Mouse (Mus musculus) midbrain, embryonic 14.5 days (tissue): ENCODE measurements around the gene Cxcl16. TPM values are rescaled to one million over a fixed set of nuclear protein-coding genes. Genes with fewer than 3 reads are reported as not detected.

ENCODE experiments used
- ATAC-seq: fragments of 200-750 bp; cut with Nextera tagmentation; 2 replicates; pipeline ENCODE4 v1.8.0; 2017; ENCODE audit warnings: moderate number of reproducible peaks, moderate library complexity; ENCODE audit not compliant: low FRiP score, low TSS enrichment
- DNase-seq: peaks from one replicate; pipeline ENCODE4 v3.0.0-alpha.2; 2015
- H3K27ac ChIP-seq: fragments of 300-500 bp; sonication (generic); replicated peaks from 2 replicates; pipeline ENCODE4 v1.5.1; 2014; ENCODE audit warnings: mild to moderate bottlenecking, low read depth, low read length, moderate library complexity
- H3K27me3 ChIP-seq: fragments of 300-500 bp; sonication (generic); 2 replicates; pipeline ENCODE4 v1.6.1; 2014; ENCODE audit warnings: low read length, control low read depth, mixed read lengths; ENCODE audit not compliant: control insufficient read depth, insufficient read depth
- H3K36me3 ChIP-seq: fragments of 300-500 bp; sonication (generic); 2 replicates; pipeline ENCODE4 v1.6.1; 2014; ENCODE audit warnings: low read length, control low read depth; ENCODE audit not compliant: control insufficient read depth, insufficient read depth
- H3K4me1 ChIP-seq: fragments of 300-500 bp; sonication (generic); 2 replicates; pipeline ENCODE4 v1.6.1; 2014; ENCODE audit warnings: mild to moderate bottlenecking, antibody characterized with exemption, low read length, control low read depth; ENCODE audit not compliant: control insufficient read depth, insufficient read depth
- H3K4me2 ChIP-seq: fragments of 300-500 bp; sonication (generic); 2 replicates; pipeline ENCODE4 v1.6.1; 2014; ENCODE audit warnings: mild to moderate bottlenecking, low read length, moderate library complexity
- H3K4me3 ChIP-seq: fragments of 300-500 bp; sonication (generic); replicated peaks from 2 replicates; pipeline ENCODE4 v1.5.1; 2014; ENCODE audit warnings: low read depth, low read length
- H3K9ac ChIP-seq: fragments of 300-500 bp; sonication (generic); replicated peaks from 2 replicates; pipeline ENCODE4 v1.6.1; 2014; ENCODE audit warnings: mild to moderate bottlenecking, low read length, moderate library complexity
- H3K9me3 ChIP-seq: fragments of 300-500 bp; sonication (generic); 2 replicates; pipeline ENCODE4 v1.6.1; 2016; ENCODE audit warnings: low read length, control low read depth, mixed read lengths; ENCODE audit not compliant: control insufficient read depth
- WGBS: fragments of 180-500 bp; shearing (Covaris S2); extraction: QIAGEN DNeasy Blood & Tissue Kit; methylation state at CpG from one replicate; pipeline ENCODE4 v1.1.7; 2014; 5-methylcytosine and 5-hydroxymethylcytosine counted together
- polyA plus RNA-seq: library from polyadenylated mRNA; unstranded; fragments of >200 nt; fragmentation: Nextera tagmentation; extraction: Ambion mirVana; gene quantifications from 2 replicates; pipeline ENCODE4 v1.2.1, GENCODE M21; 2014

The Cxcl16 gene
- polyA plus RNA-seq, 1 experiment from 2014 or later: 2.1 TPM

GRCm38 (mm10) chr11:70465211-70465610 is 5.4 kb upstream of the Cxcl16 start:
- Histone ChIP-seq H3K4me3 (no peak overlapping the region), H3K36me3 (no peaks in the 10 kb centered on the region), H3K9ac (peak overlapping the region; percentile 29; the same call in 1 of the 2 replicates), H3K4me1 (0 out of 2 replicates have a peak, but pooled peaks cover 5% of the 10 kb centered on the region), H3K4me2 (peak overlapping the region; percentile 39), H3K27me3 (peaks cover 14% of the 10 kb centered on the region), H3K27ac (no peak overlapping the region), H3K9me3 (no peaks in the 10 kb centered on the region)
- 28% methylated on average over 16 of the region's 16 CpGs for WGBS
- no peak for ATAC-seq
- no peak for DNase-seq

- ATAC-seq: no peak
- WGBS: 79% methylated on average over 5 of the region's 5 CpGs
Measured at GRCm38 (mm10) chr11:70463970-70464369, 4.2 kb upstream of the Cxcl16 start.

GRCm38 (mm10) chr11:70458688-70459600 is 840 bp downstream of the Cxcl16 start, which contains the start of gene Zmynd15:
Gene Zmynd15 (plus strand): TSS chr11:70459433.
- H3K36me3 ChIP-seq: no peaks in the 10 kb centered on the region
- peak within 1 kb of the TSS; percentile 47 for H3K9ac ChIP-seq
- peak within 1 kb of the TSS; percentile 31 for H3K4me3 ChIP-seq
- H3K9me3 ChIP-seq: no peaks in the 10 kb centered on the region
- WGBS: 18% methylated on average over 32 of the region's 32 CpGs
- H3K27ac ChIP-seq: no peak within 1 kb of the TSS
- peaks cover 3% of the 10 kb centered on the region; the same call in 1 of the 2 replicates for H3K4me1 ChIP-seq
- DNase-seq (peak; percentile 21), ATAC-seq (no peak)
- H3K4me2 ChIP-seq: peak within 1 kb of the TSS; percentile 56
- peaks cover 21% of the 10 kb centered on the region for H3K27me3 ChIP-seq

More at GRCm38 (mm10) chr11:70463970-70464369, 4.2 kb upstream of the Cxcl16 start:
- Histone ChIP-seq H3K4me3 (no peak overlapping the region), H3K27me3 (peaks cover 24% of the 10 kb centered on the region), H3K9ac (no peak overlapping the region), H3K4me2 (no peak overlapping the region), H3K4me1 (peaks cover 8% of the 10 kb centered on the region; the same call in 1 of the 2 replicates), H3K36me3 (no peaks in the 10 kb centered on the region), H3K9me3 (no peaks in the 10 kb centered on the region), H3K27ac (no peak overlapping the region)
- DNase-seq: no peak

- H3K9me3 ChIP-seq: no peaks in the 10 kb centered on the region
- H3K4me2 ChIP-seq: peak overlapping the region; percentile 56; the same call in 1 of the 2 replicates
- ATAC-seq (no peak), DNase-seq (no peak)
- H3K36me3 ChIP-seq: no peaks in the 10 kb centered on the region
- WGBS: 91% methylated on average over 9 of the region's 9 CpGs
- H3K27me3 ChIP-seq: peaks cover under 1% of the 10 kb centered on the region; the same call in 1 of the 2 replicates
- H3K9ac ChIP-seq: no peak overlapping the region
- peaks cover 21% of the 10 kb centered on the region; the same call in 1 of the 2 replicates for H3K4me1 ChIP-seq
- no peak overlapping the region for H3K27ac ChIP-seq
- H3K4me3 ChIP-seq: no peak overlapping the region
Measured at GRCm38 (mm10) chr11:70453261-70454044, 6.3 kb downstream of the Cxcl16 start.

GRCm38 (mm10) chr11:70451797-70452498 is 7.8 kb downstream of the Cxcl16 start, which contains the start of gene Med11:
Gene Med11 (plus strand): TSS chr11:70451919.
- Histone ChIP-seq H3K9ac (peak within 1 kb of the TSS; percentile 77), H3K4me1 (peaks cover 21% of the 10 kb centered on the region; the same call in 1 of the 2 replicates), H3K36me3 (no peaks in the 10 kb centered on the region), H3K4me3 (peak within 1 kb of the TSS; percentile 66), H3K27ac (peak within 1 kb of the TSS; percentile 97), H3K27me3 (no peaks in the 10 kb centered on the region), H3K9me3 (no peaks in the 10 kb centered on the region), H3K4me2 (peak within 1 kb of the TSS; percentile 56)
- under 1% methylated on average over 46 of the region's 46 CpGs for WGBS
- ATAC-seq: peak; percentile 95
- peak; percentile 97 for DNase-seq

GRCm38 (mm10) chr11:70450926-70451325 is 8.9 kb downstream of the Cxcl16 start:
- H3K9ac ChIP-seq: no peak overlapping the region
- no peak for DNase-seq
- H3K36me3 ChIP-seq: no peaks in the 10 kb centered on the region
- H3K4me2 ChIP-seq: no peak overlapping the region
- no peak overlapping the region for H3K4me3 ChIP-seq
- no peaks in the 10 kb centered on the region for H3K27me3 ChIP-seq
- peaks cover 21% of the 10 kb centered on the region; the same call in 1 of the 2 replicates for H3K4me1 ChIP-seq
- H3K9me3 ChIP-seq: no peaks in the 10 kb centered on the region
- no peak overlapping the region for H3K27ac ChIP-seq
- no peak for ATAC-seq
- WGBS: 81% methylated on average over 2 of the region's 2 CpGs

- Histone ChIP-seq H3K27ac (no peak overlapping the region), H3K4me3 (no peak overlapping the region), H3K4me1 (peaks cover 7% of the 10 kb centered on the region; the same call in 1 of the 2 replicates), H3K27me3 (no peaks in the 10 kb centered on the region), H3K4me2 (no peak overlapping the region), H3K9me3 (no peaks in the 10 kb centered on the region), H3K36me3 (no peaks in the 10 kb centered on the region), H3K9ac (no peak overlapping the region)
- ATAC-seq (no peak), DNase-seq (no peak)
- WGBS: 92% methylated on average over 1 of the region's 1 CpGs
Measured at GRCm38 (mm10) chr11:70447373-70447772, 12.4 kb downstream of the Cxcl16 start.

GRCm38 (mm10) chr11:70446756-70447155 is 13.0 kb downstream of the Cxcl16 start:
- no peaks in the 10 kb centered on the region for H3K9me3 ChIP-seq
- H3K27me3 ChIP-seq: no peaks in the 10 kb centered on the region
- 0 out of 2 replicates have a peak, but pooled peaks cover 5% of the 10 kb centered on the region for H3K4me1 ChIP-seq
- no peak for DNase-seq
- no peak overlapping the region for H3K27ac ChIP-seq
- no peak for ATAC-seq
- H3K4me2 ChIP-seq: no peak overlapping the region
- 51% methylated on average over 3 of the region's 3 CpGs for WGBS
- no peak overlapping the region for H3K4me3 ChIP-seq
- H3K9ac ChIP-seq: no peak overlapping the region
- H3K36me3 ChIP-seq: 0 out of 2 replicates have a peak, but pooled peaks cover 6% of the 10 kb centered on the region
